Mouse (Mus musculus) left cerebral cortex, adult 8-10 months (tissue): ENCODE data around the gene Sftpa1. TPM values are rescaled to one million over a fixed set of nuclear protein-coding genes. Genes with fewer than 3 reads are reported as not detected.
A peak's percentile ranks its signal among the peaks of the same experiment; 100 is the strongest.

ENCODE experiments used
- DNase-seq, 2 experiments: peaks; one replicate each; pipeline ENCODE4 v3.0.0; 2022; ENCODE audit warnings: low spot score in 2 of 2
- total RNA-seq, 4 experiments: library from RNA; stranded (reverse); gene quantifications; 2 replicates each; pipeline ENCODE4 v1.2.4; 2022

Gene Sftpa1
- total RNA-seq, 4 experiments from 2014 or later, result not detected

DNA sequence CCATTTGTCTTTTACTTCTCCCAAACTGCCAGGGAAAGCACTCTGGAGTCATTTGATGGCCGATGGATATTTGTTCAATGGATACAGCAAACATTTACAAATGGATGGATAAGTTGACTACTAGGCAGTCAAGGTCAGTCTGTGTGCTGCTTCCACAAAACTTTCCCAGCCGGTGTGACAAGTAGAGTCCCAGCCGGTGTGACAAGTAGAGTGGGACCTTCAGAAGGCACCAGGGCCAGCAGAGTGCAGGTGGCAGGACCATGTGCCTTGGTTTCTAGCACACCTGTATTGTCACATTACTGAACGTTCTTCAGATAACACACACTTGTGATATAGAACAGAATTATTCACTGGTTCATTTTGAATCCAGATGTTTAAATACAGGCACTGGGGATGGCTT lies 28.5 kb downstream of the Sftpa1 start:
- DNase-seq, result no peak

DNA sequence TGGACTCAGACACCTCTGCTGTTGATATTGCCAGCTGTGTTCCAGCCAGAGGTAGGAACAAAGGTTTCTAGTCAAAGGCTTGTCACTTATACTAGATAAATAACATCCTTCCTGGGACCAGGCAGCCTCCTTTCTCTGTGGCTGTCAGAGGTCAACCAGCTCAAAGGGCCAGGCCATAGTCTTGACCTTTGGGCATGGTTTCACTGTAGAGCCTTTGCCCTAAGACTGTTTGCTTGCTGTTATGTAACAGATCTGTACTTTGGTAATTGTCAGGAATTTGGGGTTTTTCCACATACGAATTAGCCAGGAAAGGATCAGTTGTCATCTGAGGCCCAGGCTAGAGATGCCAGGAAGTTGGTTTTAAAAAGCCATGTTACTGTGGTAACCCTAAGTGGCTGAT lies 29.2 kb downstream of the Sftpa1 start:
- DNase-seq, result no peak

DNA sequence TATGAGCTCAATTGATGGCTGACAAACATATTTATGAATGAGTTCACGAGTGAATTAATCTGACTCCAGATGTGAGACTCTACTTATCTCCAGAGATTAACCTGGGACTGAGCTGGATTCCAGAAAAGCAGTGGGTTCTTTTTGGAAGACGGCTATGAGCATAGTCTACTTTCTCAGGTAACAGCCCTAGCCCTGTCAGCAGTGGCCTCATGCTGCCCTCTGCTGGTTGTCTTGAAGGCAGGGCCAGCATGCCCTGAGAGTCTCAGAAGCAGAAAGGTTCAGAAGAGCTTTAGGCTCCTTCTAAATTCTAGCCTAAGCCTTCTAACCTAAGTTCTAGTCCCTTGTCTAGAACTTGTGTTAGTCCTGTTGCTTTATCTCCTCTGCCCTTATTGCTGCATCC lies 31.1 kb downstream of the Sftpa1 start:
- peak in 1 of 2 experiments; percentile 7 for DNase-seq

DNA sequence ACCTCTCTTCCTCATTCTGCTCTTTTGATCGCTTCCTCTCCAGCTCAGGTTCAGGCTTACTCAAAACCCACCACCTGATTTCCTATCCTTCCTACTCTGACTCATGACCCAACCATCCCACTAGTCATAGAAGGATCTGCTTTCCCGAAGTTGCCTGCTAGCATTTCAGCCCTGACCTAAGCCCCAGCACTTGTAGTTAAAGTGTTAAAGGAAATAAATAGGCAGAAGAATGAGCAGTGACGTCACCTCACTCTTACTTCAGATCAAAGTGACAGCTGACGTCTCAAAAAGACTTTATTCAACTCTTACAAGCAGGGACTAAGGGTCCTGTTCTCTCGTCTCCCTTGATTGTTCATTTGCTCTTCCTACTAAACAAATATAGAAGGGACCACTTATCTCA lies 35.7 kb downstream of the Sftpa1 start:
- DNase-seq, result no peak

DNA sequence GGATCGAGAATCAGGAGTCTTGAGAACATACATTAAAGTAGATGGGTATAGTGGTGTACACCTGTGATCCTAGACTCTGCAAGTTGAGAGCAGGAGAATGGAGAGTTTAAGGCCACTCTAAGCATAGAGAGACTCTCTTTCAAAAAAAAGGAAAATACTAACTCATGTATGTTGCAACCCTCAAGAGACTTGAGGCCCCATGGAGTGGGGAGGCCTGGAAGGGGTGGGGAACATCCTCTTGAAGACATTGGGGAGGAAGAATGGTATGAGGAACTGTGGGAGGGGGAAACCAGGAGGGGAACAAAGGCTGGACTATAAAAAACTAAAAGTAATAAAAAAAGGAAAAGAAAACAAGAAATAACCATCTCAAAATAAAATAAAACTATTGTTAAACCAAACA lies 37.0 kb downstream of the Sftpa1 start:
- DNase-seq, result no peak

DNA sequence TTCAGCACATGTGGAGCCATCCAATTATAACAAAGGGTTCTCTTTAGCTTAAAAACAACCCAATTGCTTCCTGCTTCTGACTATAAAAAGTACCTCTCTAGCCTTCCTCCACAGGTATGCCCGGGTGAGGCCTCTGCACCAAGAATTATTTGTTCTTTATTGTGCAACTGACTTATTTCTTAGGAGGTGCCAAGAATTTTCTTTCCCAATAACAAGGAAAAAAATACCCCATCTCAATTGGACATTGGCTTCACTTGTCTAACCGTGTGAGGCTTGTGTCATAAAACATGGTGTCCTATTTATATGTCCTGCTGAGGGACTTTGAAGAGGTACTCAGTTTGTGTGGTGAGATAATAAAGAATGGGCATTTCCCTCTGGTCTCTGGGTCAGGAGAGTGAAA lies 38.9 kb downstream of the Sftpa1 start:
- DNase-seq, result no peak

DNA sequence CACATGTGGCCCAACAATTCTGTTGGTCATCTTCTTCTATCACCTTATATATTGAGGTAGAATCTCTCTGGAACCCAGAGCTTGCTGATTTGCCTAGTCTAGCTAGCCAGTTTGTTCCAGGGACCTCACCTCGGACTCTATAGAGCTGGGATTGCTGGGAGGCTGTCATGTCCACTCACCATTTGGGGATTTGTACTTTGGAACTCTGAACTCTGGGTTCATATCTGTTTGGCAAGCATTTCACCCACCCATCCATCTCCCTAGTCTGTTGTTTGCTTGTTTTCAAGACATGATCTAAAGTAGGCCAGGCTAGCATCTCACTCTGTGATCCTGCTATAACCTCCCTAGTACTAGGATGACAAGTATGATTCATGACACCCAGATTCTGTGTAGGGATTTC lies 43.2 kb downstream of the Sftpa1 start:
- no peak for DNase-seq

DNA sequence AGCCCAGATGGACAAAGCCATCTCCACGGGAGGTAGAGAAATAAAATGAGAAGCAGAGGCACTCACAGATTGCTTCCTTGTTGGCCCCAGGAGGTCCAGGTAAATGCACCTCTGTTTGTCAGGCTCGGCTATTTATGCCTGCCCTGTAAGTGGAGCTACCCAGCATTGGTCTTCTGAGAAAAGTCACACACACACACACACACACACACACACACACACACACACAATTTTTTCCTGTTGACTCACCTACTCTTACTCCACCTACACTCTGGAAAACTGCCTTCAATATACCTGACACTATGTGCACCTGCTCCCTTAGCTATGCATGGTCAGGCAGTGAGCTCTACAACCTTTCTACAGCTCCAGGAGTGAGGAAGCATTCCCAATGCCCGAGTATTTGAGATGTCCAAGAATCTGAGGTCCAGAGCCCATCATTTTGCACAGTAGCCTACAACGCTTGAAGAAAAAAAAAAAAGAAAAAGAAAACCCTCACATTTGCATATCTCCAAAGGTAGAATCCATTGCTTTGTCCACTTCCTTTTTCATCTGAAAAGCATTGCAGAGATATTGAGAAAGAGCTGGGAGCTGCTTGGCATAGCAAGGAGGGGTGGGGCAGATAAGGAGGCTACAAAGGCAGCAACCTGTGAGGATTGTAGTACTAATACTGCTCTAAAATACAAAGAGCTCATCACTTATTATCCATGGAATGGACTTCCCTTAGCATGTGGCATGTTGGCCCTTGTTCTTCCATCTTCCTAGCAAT lies 53.7 kb downstream of the Sftpa1 start, which contains the start of gene Sftpd:
Sftpd (minus strand) TSS at position 91 of the 763 bp plus-strand sequence.
- DNase-seq, result no peak

Other genes with a start within 250 kb of the Sftpa1 start
- gene Sh2d4b, start 238.5 kb upstream of the Sftpa1 start, total RNA-seq, result 1 to 10 TPM; 2.5 to 3.5 (median 3.0) TPM
- gene Tspan14, start 165.0 kb upstream of the Sftpa1 start, total RNA-seq, result 10 to 100 TPM; 37.0 to 49.9 (median 44.1) TPM
- 100 to 1,000 TPM; 121 to 133 (median 125) TPM for gene Fam213a, start 118.0 kb upstream of the Sftpa1 start, total RNA-seq
- 1 to 10 TPM in 2 of 4 experiments, under 1 TPM in 2; 0.78 to 1.3 (median 0.98) TPM for gene Dydc2, start 62.6 kb upstream of the Sftpa1 start, total RNA-seq
- gene Dydc1, start 58.9 kb upstream of the Sftpa1 start, total RNA-seq, result not detected
- not detected for gene Mat1a, start 26.7 kb upstream of the Sftpa1 start, total RNA-seq
- gene Mbl1, start 19.7 kb downstream of the Sftpa1 start, total RNA-seq, result not detected
- gene Sftpd, start 53.4 kb downstream of the Sftpa1 start, total RNA-seq, result not detected
- gene Gm2832, start 147.0 kb downstream of the Sftpa1 start, total RNA-seq, result under 1 TPM in 2 of 4 experiments, not detected in 2; 0.59 to 0.63 TPM
- gene Gm5798, start 216.8 kb downstream of the Sftpa1 start, total RNA-seq, result 1 to 10 TPM in 1 of 4 experiments, not detected in 3; 1.3 TPM